Mouse (Mus musculus) retina, embryonic 14.5 days (tissue): ENCODE measurements around the gene Stom.
A peak's percentile ranks its signal among the peaks of the same experiment; 100 is the strongest.

Source experiments
- DNase-seq: peaks from one replicate; pipeline ENCODE4 v3.0.0-alpha.2; 2015; ENCODE audit warnings: low spot score

Gene Stom

GRCm38 (mm10) chr2:35271817-35272216, 65.0 kb downstream of the Stom start:
- no peak for DNase-seq

- DNase-seq, result peak; percentile 78
Measured at GRCm38 (mm10) chr2:35270531-35270984, 66.2 kb downstream of the Stom start.

GRCm38 (mm10) chr2:35269716-35270260, 67.0 kb downstream of the Stom start:
- DNase-seq, result no peak

GRCm38 (mm10) chr2:35269136-35269535, 67.6 kb downstream of the Stom start:
- no peak for DNase-seq

- DNase-seq, result no peak
Measured at GRCm38 (mm10) chr2:35267876-35268566, 68.8 kb downstream of the Stom start.

- DNase-seq, result no peak
Measured at GRCm38 (mm10) chr2:35267156-35267875, 69.5 kb downstream of the Stom start.

- DNase-seq, result no peak
Measured at GRCm38 (mm10) chr2:35266251-35266905, 70.4 kb downstream of the Stom start.

- no peak for DNase-seq
Measured at GRCm38 (mm10) chr2:35265775-35266174, 71.0 kb downstream of the Stom start.

- peak; percentile 70 for DNase-seq
Measured at GRCm38 (mm10) chr2:35265296-35265695, 71.5 kb downstream of the Stom start.

- DNase-seq, result no peak
Measured at GRCm38 (mm10) chr2:35264095-35264494, 72.7 kb downstream of the Stom start.
